Mouse (Mus musculus) c-Kit-positive CD71-positive TER-119-positive erythroid progenitor cells, embryonic 14.5 days (primary cell): ENCODE measurements at regions not wholly inside any gene's neighbourhood (a gene's known extent, or its start where the extent isn't known, plus 50 kb on each side); places are given as distances from the start of the nearest gene placed in this dataset.

Experiments
- DNase-seq: peaks from one replicate; pipeline ENCODE4 v3.0.0-alpha.2; 2013; ENCODE audit warnings: low spot score

DNA sequence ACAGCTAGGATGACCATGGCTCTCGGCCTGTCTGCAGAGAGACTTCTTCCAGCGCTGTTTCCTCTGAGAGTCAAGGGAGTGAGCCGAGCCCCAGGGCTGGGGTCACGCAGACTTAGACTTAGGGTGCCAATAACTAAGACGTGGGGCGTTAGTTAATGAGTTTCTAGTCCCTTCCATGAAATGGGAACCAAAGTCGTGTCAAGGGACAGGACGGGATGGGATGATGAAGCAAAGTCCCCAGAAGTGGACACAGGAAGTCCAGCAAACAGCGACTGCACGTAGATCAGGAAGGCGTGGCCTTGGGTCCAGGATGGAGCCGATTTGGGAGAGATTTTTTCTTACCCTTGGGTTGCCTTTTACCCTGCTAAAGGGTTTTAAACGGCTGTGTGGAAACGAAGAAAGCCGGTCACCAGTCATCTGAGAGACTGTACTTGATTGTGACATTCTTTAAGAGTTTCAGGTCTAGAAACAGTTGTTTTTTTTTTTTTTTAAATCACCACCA is 112.5 kb upstream of the Egln3 start:
- DNase-seq: no peak

DNA sequence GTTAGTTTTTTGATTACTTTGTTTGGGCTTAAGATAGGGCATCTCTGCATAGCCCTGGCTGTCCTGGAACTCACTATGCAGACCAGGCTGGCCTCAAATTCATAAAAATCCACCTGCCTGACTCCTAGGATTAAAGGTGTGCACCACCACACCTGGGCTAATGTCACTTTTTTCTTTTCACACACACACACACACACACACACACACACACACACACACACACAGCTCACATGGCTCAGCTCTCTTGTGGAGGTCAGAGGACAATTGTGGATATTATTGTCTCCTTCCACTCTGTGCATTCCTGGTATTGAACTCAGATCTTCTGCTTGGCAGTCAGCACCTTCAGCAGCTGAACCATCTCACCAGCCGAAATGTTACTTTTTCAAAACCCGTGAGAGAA is 110.5 kb upstream of the Egln3 start:
- no peak for DNase-seq

DNA sequence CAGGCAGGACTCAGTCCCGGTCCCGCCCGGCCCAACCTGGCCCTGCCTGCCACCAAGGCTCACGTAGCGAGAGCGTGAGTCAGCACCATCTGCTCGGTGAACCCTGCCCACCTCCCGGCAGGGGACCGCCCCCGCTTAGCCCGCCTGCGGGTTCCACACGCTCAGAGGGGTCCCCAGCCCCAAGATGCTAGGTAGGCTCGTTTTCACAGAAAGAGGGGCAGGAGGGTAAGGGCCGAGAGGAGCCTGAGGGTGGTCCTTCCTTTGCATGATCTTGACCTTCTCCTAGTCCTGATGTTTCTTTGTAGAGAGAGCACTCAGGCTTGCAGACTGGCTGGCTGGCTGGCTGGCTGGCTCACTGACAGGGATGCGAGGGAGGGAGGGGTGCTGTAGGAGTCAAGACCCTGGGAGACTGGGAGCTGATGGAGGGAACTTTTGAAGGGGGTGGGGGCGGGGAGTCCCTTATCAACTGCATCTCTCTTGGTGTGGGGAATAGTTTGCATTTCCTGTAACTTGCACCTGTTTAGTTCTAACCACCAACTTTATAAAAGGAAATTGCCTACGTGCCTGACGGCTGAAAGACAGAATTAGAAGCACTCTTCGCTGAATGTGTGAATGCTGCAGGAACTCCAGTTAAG is 109.7 kb upstream of the Egln3 start:
- DNase-seq: no peak

DNA sequence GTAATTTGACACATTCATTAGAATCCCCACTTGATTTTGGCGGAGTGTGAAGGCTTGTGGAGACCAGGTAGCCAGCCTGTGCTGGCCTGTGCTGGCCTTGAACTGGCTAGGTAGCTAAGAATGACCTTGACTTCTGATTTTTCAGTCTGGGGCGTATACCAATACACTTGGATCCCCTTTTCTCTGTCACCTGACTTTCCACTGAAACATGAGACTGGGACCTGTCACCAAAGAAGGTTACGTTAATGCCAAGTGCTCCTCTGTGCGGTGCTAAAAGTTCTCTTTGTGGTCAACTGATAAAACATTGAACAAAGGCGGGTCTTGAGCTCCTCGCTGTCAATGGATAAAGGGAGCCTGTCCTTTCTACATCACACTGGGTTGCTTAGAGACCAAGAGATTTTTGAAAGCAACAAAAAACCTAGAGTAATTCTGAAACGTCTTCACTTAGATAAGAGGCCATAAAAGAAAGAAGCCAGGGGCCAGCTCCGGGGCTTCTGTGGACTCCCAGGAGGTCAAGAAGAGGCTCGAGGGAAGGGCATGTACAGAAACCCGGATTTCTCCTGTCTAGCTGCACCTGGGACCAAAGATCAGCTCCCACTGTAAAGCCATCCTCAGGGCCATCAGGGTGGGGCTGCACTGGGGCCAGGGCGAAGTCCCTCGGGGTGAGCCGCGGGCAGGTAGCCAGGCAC is 109.0 kb upstream of the Egln3 start:
- no peak for DNase-seq

DNA sequence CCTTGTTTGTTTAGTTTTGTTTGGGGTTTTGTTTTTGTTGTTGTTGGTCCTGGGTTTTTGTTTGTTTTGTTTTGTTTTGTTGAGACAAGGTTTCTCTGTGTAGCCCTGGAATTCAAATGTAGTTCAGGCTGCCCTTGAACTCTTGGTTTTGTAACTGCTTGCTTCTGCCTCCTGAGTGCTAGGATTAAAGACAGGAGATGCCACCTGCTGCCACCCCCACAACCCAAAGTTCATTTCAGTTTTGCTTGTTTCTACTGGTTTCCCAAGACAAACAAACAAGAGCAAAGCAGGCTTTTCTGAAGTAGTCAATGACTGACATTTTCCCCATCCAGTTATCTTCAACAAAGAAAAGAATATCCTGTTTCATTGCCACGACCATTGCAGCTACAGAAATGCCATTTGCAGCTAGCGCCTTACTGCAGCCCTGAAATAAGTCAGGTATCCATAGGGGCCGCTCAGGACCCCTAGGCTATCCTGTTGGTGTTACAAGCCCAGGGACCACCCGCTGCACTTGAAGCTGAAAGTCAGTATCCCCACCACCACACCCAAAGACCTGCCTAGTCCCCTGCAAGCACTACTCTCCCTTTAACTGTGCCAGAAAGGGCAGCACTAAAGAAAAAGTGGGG is 108.3 kb upstream of the Egln3 start:
- DNase-seq: no peak

DNA sequence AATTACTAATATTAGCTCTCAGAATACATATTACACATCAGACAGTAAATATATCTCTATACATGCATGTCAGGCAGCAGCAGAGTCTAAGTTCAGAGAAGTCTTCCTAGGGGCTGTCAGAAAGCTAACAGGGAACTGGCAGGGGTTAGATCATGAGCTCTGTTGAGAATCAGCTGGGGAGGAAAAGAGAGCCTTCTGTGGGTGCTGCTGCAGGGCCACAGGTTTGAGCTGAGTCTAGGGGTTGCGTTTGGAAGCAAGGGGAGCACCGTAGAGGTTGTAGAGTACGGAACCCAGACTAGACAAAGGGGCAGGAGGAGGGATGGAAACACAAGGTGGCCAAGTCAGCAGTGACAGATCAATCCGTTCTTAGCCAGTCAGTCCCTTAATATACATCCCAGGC is 106.2 kb upstream of the Egln3 start:
- no peak for DNase-seq

DNA sequence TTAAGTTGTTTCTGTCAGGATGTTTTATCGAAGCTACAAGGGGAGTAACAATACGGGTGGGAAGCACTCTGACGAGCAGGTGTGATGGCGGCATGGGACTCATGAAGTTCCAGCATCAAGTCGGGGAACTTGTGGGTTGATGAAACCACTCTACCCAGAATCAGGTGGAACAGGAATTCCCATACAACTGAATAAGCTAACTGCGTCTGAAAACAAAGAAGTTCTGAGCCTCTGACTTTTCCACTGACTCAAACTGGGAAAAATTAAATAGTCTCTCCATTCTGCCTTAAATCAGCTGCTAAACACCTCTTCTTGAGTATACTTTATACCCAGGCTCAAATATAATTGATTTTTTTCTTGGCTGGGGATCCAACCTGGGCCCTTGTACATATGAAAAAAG is 105.6 kb upstream of the Egln3 start:
- no peak for DNase-seq

DNA sequence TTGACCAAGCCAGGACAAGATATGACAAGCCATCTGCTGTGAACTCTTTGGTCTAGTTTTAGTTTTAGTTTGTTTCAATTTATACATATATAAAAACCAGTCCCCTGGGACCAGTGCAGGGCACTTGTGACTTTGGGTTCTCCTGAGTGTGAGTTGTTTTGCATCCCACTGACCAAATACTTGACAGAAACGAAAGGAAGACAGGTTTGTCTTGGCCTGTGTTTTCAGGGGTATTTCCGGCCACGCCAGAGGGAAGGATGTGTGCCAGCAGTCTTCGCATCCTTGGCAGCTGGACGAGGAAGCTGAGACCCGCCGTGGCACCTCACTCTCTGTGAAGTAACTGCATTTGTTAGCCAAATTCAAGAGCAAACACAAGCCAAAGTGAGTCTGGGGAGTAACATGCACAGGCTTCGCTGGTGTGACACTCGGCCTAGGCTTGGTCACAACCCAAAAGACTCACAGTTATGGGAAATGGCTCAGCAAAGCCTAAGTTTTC is 101.5 kb upstream of the Egln3 start:
- no peak for DNase-seq

DNA sequence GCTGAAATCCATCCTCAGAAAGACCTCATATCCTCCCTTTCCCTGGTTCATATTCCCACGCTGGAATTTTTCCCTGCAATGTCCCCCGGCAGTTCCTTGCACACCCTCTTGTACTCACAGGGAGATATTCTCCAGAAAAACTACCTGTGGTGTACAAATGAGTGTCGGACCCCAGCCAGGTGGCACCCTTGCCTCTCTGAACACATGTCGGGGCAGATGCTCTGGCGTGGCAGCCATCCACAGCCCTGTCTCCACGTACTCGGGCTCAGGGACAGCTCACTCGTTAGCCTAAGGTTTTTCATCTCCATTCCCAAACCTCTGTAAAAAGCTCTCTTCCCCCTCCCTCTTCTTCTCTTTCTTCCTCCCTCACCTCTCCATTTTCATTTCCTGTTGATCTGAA is 100.1 kb upstream of the Egln3 start:
- no peak for DNase-seq

DNA sequence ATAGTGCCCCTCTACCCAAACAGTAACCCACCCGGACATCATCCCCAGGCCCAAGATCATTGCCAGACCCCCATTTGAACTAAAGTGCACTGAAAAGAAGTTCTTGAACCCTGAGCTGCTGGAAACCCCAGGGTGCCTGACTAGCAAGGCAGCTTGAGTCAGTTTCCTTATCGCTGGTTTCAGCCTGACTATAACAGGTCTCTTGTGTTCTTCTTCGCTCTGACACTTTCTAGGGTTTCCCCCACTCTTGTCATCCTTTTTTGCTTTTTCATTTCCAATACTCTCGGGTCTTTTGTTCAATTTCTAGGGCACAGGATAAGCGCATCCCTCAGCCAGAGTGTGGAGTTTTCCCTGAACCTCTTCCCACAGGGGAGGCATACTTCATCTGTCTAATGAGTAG is 95.8 kb upstream of the Egln3 start:
- DNase-seq: no peak

DNA sequence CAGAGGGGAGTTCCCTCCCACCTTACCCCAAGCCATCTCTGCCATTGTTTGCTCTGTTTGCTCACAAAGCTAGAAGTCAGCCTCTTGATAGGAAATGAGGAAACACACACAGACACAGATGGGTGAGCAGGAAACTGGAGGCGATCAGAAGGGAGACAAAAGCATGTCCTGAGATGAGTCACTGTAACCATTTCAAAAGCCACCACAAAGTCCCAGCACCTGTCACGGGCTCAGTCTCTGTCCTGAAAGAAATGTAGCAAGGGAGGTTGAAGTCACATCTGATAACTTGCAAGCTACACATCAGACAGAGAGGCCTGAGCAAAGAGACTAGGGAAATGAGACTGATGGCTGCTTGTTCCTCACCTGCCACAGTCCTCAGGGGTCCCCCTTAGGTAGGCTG is 89.6 kb upstream of the Egln3 start:
- DNase-seq: no peak

DNA sequence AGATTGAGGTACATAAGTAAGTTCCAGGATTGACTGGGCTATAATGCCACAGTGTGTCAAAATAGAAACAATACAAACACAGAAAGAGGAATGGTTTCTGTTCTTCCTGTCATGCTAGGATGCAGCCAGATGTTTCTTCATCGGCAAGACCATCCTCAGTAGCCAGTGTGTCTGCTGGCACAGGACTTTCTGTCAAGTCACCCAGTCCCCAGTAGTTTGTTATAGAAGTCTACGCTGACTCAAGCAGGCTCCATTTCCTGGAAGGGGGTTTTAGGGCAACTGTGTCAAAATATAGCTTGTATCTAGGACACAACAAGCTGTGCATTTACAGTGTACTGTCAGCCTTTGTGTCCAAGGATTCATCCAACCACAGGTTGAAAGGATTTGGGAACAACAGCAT is 86.7 kb upstream of the Egln3 start:
- DNase-seq: no peak

DNA sequence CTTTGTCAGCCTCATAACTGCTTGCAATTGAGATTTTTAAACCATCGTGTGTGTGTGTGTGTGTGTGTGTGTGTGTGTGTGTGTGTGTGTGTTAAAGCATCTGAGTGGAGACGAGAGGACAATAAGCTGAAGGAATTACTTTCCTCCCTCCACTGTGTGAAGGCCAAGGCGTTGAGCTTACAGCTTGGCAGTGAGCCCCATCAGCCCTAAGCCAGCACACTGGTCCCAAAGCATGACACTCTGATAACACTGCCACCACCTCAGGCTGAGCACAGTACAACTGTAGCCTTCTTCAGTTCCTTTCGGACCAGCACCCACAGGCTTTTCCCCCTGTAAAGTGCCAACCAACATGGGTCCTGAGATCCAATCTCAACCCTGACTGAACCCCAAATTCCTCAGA is 85.1 kb upstream of the Egln3 start:
- no peak for DNase-seq

DNA sequence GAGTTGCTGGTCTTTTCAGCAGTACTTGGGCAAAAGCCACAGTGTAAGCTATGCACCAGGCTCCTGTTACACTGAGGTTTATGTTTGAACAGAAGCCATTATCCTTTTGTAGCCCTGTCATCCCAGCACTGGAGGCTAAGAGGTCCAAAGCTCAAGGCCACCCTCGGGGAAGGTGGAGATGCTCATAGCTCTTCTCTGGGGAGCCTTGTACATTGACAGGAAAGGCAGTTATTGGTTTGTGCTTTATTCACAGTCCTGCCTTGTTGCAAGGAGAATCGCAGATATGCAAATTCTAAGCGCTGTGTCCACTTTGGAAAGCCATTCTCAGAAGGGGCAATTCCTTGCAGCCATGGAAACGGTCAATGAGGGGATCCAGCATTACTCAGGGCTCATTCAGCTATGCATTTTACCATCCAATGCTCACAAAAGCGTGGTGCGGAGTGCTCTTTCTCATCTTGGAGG is 84.4 kb upstream of the Egln3 start:
- DNase-seq: no peak

DNA sequence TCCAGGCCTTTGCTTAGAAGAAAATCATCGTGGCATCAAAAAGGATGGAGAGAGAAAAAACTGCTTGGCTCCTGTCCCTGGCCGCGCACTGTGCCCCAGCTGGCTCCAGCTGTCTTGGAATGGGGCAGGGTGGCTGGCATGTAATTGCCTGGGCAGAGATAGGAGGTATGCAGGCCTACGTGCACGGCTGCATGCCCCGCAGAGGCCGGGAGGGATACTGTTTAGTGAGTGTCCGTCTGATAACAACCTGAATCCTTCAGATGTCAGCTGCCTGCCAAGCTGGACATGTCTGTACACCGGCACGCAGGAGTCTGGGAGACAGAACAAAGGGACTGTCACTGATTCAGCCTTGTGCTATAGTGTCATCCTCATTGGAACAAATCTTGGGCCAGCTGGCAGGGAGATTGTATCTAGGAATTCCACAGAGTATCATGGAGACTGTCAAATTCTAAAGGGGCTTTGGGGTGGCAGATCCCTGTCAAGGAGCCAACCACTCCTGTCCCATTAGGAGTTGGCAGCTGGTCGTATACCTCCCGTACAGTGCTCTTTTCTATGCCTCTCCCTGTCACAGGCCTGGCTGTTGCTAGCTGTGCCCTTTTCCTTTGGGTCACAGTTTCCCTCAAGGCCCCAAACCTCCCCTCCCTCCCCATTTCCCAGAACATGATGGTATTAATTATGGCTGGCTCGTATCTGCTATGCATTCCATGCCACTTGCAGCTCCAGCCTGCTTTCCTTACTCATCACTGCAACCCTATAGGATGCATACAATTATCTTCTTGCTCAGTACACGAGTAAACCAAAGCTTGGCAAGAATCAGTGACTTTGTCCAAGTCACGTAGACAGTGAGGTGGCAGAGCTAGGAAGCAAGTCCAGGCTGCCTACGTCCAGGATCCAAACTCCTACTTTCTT is 83.5 kb upstream of the Egln3 start:
- no peak for DNase-seq

DNA sequence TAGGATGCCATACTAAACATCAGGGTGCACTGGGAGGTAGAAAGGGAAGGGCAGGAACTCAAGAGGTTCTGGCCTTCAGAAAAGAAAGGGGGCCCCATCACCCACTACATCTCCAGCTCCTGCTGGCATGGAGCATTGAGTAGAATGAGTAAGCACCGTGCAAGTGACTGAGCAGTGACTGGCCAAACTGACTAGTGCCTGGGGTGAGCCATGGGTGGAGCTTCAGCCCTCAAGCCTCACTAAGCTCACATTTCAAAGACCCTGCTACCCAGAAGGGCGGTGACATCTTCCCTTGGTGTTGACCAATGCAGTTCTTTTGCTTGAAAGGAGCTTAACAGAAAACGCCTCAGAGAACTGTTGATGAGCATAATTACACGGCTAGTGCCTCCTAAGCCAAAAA is 80.0 kb upstream of the Egln3 start:
- DNase-seq: no peak

DNA sequence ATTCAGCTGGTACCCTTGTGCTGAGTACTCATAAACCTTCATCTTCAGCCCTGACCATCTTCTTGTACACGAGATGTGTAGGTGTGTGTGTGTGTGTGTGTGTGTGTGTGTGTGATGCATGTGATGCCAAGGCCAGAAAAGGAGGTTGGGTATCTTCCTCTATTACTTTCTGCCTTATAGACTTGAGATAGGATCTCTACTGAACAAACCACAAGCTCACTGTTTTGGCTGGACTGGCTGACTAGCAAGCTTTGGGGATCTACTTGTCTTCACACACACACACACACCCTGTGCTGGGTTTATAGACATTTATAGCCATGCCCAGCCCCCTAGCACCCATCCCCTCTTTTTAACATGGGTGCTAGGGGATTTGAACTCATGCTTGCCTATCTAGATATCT is 79.4 kb upstream of the Egln3 start:
- no peak for DNase-seq

DNA sequence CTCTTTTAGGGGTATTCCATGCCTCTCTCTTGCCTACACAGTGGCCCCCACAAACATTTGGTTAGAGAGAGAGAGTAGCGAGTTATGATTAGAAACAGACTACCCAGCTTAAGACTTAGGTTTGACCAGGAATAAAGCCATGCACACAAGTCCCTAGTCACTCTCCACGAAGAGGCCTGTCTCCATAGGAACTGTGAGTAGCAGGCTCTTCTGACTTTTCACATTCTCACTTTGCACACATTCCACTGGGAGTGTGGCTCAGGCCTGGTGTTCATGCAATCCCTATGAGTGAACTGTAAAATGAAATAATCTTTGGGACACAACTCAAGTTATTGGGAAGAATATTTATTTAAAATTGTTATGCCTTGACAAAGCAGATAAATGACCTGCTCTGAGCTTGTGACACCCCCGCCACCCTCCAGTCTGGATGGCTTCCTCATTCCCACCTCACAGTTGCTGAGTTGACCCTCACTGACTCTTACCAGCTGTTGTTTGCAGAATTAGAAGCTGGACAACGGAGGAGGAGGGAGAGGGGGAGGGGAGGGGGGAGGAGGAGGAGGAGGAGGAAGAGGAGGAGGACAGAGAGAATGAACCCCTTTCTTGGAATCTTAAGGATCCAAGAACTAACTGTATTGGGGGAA is 78.7 kb upstream of the Egln3 start:
- DNase-seq: no peak

DNA sequence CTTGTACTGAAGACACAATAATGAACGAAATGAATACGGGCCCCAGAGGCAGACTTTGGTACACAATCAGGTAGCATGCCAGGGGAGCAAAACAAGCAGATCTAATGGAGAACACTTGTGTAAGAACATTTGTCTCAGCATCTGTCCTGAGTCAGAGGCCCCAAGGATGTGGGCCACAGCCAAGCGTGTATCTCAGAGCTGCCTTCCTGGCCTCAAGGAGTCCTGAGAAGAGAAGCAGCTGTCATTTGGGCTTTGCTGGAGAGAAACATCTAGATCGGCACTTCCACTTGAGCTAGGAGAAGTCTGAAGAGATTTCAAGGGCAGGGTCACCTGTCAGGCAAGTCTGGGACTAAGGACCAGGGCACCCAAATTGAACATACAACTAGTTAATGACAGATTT is 76.8 kb upstream of the Egln3 start:
- no peak for DNase-seq

DNA sequence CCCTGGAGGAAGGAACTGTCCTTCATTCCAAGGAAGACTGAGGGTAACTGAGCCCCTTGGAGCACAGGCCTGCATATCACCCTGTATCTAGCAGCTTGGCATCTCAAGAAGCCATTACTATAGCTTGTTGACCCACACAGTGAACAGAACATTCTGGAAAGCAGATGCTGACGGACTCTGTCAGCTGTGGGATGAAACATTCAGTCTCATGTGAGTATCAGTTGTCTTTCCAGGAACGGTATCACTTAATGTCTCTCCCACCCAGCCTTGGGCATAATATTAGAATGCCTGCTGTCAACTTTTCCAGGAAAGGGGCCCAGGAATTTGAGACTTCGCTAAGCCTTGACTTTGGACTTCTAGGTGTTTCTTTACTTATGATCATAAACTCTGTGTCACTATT is 76.3 kb upstream of the Egln3 start:
- DNase-seq: no peak

DNA sequence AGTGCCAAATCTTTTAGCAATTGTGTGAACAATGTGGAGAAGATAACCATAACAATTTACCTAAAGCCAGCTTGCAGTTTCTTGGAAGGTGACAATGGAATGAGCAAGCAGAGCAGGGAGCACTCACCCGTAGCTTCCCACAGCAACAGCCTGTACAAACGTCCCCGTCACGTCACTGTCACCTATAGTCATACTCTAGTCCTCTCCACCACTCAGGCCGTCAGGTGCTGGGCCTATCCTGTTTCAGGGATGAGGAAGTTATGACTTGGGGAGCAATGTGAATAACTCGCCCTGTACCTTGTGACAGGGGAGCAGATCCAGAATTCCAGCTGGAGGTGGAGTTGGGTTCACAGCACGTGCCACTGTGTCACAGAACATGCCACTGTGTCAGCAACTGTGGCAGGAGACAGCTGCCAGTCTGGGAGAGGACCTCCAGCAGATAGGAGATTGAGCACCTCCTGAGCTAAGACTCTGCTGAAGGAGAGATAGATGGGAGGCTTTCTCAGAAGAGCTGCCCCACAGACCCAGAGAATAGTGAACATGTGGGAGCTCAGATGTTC is 73.4 kb upstream of the Egln3 start:
- no peak for DNase-seq
